Mouse (Mus musculus) kidney, postnatal 14 days (tissue): ENCODE results near the gene Gm28051.
A peak's percentile ranks its signal among the peaks of the same experiment; 100 is the strongest.

Experiments used
- DNase-seq: peaks from one replicate; pipeline ENCODE4 v3.0.0; 2022; ENCODE audit warnings: mixed read lengths

Gm28051 gene

DNA sequence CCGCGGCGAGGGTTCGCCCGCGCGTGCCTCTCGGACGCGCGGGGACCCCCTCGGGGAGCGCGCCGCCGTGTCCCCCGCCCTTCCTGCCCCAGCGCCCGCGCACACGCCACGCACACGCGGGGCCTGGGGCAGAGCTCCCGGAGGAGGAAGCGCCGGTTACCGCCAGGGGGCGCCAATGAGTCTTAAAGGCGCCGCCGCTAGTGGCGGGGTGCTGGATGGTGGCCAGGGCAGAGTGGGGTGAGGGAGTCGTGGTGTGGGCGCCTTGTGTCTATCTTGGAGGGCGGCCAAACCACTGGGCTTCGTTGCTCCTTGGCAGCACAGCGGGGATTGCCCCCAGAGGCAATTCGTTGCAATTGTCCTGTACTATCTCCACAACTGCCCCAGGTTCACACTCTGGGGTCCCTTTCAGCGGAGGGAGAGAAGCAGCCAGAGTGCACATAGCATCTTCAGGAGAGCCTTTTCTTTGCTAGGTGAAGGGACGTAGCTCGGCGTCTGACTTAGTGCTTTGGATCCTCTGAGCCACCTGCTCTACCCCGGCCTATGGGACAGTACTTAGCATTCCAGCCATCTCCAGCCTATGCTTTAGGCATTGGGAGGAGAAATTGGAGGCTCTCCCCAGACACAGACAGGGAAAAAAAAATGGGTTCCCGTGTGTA is 52.2 kb downstream of the Gm28051 start:
- peak; percentile 91 for DNase-seq

DNA sequence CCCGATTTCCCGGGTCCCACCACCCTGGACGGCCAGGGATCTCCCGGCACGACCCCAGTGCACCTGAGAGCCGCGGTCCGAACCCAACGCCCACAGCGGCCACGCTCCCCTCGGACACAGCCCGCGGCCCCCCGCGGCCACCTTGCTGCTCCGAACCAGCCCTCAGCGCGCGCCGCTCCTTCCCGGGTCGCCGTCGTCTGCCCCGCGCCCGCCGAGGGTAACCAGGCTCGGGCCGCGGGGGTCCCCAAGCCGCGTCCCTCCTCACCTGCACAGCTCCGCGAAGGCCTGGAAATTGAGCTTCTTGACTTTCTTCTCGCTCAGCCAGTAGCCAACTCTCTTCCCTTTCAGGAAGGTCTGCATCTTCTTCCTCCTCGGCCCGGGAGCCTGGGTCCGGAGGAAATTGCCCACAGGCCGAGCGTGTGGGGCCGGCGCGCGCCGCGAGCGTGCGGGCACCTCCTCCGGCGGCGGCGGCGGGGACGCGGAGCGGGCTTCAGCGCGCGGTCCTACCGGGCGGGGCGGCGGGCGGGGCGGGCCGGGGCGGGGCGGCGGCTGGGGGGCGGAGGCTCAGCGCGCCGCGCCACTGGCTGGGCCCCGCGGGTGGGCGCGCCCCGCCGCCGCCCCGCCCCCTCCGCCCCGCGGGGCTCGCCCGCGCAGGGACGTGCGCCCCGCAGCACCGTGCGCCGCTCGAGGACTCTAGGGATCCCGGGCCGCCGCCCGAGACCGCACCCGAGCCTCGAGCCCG is 52.9 kb downstream of the Gm28051 start, which contains the start of gene Itpk1:
TSS of gene Itpk1 (minus strand) at position 474 of the 742 bp plus-strand sequence.
- DNase-seq, result peak; percentile 79

DNA sequence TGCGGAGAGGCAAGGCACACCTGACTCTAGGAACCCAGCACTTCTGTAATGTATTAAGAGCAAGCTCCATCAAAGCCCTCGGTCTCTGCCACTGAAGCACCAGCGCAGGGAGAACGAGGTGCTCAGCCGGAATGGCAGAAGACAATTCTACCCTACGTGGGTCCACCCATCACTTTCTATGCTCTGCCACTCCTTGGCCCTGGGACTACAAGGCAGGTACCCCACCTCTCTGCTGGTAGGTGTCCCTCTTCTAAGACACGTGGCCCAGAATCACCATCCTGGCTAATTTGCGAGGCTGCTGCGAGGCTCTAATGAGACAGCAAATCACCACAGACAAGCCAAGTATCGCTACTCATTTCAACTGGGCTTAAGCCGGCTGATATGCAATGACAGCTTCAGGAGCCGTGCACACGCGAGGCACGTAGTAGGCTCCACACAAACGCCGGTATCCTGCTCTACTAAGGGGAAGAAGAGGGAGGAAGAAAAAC is 53.6 kb downstream of the Gm28051 start:
- no peak for DNase-seq

DNA sequence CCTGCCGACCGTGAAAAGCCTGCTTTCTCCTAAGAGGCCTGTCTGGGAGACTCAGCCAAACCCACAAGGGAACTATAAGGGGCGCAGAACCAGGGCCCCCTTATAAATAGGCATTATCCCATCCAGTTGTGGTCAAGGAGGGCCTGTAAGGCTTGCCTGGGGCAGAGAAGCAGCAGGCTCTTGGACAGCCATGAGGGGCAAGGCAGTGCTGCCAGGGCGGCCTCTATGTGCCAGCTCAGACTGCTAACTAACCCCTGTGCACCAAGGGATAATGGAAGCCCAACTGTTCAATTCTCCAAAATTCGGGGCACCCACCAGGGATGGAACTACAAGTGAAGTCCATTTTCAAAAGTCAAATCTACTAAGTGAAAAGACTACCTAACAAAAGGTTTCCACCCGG is 54.1 kb downstream of the Gm28051 start:
- no peak for DNase-seq

DNA sequence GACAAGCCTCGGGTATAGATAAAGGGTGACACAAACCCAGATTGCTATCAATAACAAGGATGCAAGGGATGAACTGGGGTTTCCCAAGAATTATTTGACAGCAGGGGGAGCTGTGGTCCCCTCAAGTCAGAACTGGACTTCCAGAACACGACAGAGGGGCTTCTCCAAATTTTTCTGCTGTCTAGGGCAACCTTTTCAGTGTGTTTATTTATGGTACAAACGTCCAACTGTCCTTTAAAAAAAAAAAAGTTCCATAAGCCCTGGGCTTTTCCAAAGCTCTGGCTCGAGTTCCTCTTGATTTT is 54.5 kb downstream of the Gm28051 start:
- DNase-seq, result peak; percentile 41

DNA sequence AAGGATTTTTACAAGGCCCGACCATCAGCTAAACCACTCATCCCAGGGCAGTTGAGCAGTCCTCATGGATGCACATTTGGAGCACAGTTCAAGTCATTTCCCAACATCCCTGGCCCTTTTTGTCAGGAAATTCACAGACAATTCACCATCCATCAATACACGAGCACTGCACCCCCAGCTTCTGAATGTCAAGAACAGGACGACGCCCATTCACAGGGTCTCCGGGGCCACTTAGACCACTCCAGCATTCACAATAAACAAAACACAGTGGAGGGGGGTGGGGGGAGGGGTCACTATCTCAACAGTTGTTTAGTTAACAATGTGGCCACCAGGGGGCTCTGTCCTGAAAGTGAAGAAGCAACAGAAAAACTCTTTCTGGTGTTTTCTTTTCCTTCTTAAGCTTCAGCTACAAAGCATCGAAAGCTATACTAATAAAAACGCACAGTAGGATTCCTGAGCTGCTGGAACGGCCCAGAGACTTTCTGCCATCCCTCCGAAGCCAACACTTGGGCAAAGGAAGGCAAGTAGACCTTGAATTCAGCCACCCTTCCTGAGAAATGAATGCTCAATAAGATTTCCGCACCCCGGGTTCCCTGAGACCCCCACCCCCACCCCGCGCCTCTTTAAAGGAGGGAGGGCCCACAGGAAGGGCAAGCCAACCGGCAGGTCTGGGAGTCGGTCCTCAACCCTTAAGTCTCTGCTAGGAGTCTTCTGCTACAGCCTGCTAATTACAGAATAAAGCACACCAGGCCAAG is 55.0 kb downstream of the Gm28051 start:
- DNase-seq, result peak; percentile 86

DNA sequence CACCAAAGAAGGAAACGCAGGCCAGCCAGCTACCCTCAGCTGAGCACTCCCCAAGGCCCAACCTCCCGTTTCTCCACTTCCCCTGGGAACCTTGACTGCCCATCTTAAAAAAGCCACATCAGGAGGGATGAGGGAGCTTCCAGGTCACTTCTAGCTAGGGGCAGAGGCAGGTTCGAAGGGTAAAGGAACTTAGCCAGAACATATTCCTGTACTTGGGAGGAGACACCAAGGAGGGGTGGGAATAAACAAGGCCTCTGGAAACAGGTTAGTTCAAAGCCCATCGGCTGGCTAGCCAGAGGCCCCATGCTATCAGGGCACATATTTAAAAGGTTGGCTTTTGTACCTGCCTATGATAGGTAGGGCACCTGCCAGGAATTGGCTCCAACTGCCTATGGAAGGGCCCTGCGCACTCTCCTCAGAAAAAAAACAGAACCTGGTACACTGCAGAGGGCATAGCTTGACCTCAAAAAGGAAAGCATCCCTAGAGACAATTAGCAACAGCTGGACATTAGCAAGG is 55.8 kb downstream of the Gm28051 start:
- DNase-seq, result no peak

DNA sequence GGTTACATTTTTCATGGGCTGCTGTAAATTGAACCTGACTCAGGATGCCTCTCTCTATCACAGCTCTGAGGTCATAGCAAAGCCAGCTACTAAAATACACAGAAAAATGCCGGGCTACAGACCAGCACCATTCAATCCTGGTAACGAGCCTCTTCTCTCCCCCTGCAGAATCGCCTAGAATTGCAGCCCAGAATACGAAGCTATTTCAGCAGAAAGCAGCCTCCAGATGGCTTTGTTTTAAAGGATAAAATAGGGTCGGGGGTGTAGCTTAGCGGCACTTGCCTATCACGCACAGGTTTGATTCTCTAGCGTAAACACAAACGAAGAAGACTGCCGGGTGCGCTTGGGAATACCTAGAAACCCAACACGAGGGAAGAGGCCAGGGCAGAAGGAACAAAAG is 57.1 kb downstream of the Gm28051 start:
- DNase-seq, result no peak

DNA sequence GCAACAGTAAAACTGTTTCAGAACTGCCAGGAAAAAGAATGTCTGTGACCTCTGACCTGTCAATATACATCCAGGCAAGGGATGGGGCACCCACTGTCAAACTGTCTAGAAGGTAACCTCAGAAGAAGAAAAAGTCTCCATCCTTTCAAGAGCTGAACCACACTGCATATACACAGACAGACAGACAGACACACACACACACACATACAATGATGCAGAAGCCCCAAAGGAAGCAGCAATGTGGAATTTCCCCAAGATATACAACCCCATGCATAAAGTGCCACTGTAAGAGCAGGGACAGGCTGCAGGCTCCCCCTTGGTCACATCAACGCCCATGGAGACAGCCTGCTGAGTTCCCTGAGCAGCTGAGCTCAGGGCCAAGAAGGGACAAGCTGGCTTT is 58.4 kb downstream of the Gm28051 start:
- no peak for DNase-seq

DNA sequence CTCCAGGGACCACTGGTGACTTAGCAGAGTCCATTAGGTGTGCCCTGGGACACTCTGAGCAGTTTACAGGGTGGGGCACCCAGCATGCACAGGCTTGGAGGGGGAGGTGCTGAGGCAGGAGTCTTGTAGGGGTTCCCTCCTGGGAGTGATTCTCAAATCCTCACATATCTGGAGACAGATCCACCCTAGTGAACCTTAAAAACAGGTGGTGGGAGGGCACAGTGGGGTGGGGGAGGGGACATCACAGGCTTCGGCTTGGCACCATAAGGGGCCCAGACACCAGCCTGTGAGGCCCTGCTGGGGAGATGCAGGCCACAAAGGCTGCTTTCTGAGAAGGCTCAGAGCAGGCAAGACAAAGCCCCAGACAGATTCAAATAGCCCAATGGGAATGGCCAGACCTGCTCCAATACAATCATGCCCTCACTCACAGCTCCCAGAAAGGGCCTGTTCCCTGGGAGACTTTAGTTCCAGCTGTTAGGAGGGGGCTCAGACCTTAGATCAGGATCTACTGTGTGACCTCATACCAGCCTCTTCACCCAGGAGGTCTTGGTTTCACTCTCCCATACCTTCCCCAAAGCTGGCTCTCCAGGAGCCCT is 59.4 kb downstream of the Gm28051 start:
- no peak for DNase-seq

DNA sequence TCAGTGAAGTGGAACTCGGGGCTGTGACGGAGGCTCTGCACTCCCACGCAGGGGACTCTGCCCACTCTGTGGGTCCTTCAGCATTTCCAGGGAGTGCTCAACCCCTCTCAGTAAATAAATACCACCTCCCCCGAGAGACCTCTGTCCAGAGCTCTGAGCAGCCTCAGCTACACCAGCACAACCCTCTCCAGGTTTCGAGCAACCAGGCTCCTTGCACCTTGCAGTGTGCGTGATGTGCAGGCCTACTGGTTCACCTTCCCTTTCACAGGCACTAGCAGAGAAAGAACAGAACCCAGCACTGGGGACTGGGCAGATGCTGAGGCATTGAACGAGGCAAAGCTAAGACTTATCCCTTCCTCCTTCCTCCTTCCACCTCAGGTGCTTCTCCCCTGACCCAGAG is 60.2 kb downstream of the Gm28051 start:
- no peak for DNase-seq

DNA sequence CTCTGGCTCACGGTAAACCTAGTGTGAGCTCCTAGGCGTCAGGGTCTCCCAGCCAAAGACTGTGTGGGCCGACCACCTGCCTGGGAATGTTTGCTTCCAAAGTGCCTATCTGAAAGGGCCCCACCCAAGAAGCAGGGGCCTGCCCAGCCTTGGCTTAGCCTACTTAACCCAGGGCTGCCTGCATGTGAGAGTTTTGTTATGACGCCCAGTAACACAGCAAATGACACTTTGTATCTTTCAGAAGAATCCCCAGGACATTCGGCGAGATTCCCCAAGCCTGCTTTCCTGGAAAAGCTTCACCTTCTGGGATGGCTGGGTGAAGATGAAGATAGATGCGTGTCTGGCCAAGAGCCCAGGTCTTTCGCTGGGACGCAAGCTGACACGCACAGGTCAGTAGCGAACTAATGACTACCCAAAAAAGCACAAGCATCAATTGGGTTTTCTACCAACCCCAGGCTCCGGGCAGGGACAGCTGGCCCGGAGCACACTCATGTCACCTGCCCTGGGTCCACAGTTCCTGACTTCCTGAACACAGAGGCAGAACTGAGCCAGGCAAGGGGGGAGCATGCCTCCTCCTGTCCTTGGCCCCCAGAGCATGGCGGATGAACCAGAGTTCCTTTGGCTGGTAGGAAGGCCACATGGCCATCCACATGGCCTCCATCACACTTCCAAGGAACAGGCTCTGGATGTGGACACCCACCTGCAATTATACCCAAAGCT is 60.8 kb downstream of the Gm28051 start:
- DNase-seq, result no peak

DNA sequence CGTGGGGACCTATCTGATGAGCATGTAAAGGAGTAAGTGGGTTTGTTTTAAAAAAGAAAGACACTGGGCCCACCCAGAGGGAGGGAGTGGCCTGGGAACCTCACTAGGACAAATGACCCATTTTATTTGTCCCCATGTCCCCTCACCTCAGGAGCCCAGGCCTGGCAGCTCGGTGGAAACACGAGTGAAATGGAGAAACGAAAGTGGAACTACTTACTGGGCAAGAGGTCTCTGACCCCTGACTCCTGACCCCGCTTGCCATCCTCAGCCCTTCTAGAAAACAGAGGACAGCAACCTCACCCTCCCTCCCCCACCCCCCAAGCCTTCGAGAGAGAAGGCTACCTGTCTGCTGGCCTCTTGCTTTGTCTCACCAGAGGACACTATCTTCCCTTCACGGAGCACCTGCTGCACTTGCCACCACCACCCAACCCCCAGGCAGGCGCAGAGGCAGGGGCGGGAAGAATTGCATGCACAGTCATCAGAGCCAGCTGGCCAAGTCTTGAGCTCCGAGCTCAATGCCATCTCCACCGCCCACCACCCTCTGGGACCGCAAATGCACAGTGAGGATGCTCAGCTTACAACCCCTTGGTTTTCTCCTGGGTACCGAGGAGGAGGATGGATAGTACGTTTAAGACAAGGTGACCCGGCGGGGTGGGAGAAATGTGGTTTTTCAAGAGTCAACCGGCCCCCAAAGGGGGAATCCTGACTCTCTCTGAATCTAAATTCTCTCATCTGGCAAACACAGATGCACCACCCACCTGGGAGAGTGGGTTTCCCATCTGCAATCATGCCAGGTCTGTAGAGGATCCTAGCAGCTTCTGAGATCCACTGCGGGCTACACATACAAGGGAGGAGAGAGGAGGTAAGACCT is 62.0 kb downstream of the Gm28051 start:
- no peak for DNase-seq

DNA sequence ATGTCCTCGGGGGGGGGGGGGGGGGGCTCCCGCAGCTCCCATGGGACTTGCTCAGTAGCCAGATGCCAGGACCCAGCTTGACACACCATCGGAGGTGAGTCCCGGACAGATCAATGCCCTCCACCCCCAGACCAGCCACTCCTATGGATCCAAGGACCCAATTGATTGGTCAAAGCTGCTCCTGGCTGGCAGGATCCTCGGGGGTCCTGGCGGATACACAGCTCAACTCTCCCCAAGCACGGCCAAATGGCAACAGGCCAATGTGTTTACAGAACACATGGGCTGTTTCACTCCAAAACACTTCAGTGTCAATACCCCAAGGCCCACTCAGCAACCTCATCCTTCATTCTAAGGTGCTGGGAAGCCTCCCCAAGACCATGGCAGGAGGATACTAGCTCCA is 65.8 kb downstream of the Gm28051 start:
- no peak for DNase-seq

DNA sequence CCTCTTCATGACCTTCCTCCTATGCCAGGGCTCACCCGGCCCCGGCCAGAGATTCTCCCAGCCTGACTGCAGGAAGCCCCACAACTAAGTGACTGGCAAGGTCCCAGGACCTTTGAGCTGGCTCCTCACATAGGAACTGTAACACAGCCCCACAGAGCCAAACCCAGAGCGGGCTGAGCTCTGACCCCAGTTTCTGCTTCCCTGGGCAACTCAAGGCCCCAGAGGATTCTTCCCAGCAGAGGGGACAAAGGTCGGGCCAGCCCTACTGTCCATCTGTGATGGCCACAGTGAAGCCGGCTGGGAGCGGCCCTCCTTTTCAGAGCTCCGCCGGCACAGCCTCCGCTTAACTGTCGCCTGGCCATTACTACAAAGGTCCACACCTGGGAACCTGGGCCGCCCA is 66.4 kb downstream of the Gm28051 start:
- DNase-seq, result peak; percentile 88

DNA sequence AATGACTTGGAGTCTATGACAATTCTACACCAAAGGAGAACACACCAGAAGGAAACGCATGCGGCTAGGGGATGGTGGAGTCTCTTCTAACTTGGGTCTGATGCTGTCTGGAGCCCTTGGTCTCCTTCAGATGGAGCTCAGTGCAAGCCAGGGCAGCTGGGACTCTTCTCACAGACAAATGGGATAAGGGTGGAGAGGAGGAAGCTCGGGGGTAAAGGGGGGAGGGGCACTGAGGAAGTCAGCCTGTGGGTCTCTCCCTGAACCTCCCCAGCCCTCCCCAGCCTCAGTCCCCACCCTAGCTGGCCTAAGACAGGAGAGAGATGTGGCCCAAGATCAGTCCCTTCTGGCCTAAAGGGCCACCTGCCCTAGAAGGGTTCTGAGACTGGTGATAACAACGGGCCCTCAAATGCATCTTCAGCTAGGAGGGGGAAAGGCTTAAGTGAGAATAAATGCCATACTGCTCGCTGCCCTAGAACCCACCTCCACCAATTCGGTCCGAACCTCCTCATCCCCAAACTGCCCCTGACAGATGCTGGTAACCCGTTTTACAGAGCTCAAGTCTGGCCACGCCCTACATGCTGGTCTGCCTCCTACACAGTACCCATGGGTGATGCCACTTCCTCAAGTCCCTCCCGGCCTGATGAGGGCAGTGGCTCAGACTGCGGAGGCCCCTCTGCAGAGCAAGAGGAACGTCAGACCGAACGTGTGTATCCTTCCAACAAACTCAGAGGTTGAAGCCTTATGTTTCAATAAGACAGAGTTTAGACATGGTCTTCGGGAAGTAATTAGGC is 67.6 kb downstream of the Gm28051 start:
- peak; percentile 33 for DNase-seq

DNA sequence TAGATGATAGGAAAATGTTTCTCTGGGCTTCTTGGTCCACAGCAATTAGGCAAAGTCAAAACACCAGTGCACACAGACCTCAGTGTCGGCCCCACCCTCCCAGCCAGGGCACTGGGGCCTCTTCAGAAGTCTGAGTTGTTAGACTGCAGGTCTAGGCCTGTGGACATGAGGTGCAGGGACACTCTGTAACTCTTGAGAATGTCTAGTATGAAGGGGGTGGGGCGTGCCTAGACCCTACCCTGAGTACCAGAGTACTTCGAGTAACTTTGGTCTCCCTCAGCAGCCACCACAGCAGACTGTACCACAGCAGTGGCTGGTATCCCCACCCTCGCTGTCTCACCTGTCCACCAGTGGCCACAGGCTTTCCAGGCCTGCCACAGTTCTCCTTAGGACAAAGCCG is 71.2 kb downstream of the Gm28051 start:
- DNase-seq, result no peak

DNA sequence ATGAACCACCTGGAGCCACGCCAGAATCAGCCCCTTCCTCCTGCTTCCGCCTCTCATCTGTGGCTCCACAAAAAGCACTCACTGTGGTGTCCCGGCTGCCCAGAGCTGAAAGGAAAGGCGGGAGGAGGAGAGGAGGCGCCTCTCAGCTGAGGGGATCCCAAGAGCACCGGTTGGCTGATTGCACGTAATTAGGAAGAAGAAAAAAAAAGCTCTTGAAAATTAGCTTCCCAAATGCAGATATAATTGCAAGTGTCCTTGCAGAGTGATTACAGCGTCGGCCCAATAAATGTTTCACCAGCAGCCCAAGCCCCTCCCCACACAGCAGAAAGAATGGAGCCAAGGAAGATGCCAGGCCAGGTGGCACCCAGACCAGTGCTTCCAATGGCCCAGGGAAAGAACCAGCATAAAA is 72.0 kb downstream of the Gm28051 start:
- DNase-seq, result no peak

DNA sequence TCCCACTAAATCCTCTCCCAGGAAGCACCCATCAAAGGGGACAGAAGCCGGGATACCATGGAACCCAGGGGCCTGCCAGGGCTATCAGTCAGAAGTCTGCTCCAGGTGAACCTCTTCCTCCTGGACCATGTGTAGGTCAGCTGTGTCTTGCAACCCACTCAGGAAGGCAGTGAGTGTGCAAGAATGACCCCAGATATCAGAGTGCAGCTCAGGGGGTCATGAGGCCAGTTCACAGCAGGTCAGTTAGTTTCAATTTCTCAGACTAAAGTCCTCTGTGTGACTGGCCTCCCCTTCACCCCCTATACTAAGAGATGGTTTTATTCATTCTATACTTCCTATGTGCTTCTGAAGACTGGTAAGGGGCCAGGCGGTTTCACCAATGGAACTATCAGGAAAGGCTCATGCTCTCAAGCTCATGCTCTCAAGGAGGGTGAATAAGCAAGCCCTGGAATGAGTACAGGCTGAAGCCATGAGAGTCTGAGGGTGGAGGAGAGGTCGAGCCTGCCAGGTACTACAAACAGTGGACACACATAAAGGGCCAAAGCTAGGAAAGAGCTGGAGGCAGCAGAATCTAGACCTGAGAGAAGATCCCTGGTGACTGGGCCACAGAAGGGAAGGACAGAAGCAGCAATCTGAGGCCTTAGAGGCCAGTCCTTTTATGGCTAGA is 72.7 kb downstream of the Gm28051 start:
- DNase-seq, result no peak

DNA sequence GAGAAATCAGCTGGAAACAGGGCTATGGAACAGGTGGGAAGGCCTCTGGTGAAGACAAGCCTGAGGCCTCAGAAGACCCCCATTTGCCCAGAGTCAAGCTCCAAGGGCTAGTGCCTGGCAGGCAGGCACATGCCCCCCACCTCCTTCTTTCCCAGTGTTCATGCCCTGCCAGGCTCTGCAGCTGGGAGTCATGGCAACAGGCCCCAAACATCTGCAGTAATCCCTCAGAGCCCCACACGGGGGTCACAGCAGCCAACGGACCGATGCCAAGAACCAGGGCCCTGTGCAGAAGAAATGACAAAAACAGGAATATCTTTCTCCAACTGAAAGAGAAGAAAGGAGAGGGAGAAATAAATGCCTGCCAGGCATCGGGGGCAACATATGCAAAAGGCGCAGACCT is 73.6 kb downstream of the Gm28051 start:
- no peak for DNase-seq
